Mouse (Mus musculus) spleen, postnatal 4 days (tissue): ENCODE results near the gene Xylb.

ENCODE experiments used
- DNase-seq, 2 experiments: peaks; one replicate each; pipeline ENCODE4 v3.0.0; 2022; ENCODE audit warnings: low spot score in 2 of 2

Gene Xylb

DNA sequence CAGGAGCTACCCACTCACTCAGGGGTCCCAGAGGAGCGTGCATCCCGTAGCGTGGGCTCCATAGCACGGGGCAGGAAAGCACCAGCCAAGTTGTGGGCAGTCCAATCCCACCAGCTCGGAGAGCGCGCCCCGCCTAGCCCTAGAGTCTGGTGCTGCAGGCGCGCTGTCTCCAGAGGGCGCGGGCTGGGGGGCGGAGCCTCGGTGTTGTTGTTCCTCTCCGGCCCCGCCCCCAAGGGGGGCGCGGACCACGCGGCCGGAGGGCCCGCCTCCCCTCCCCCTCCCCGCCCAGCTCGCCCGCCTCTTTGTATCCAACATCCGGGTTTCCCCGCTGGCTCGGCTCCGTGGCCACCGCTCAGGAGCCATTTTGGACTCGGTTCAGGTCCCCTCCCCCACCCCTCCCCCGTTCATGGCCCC is 44.6 kb downstream of the Xylb start, which contains the start of gene Acvr2b:
Acvr2b (plus strand) TSS at position 318 of the 414 bp plus-strand sequence.
- peak; percentile 79 to 86 for DNase-seq

DNA sequence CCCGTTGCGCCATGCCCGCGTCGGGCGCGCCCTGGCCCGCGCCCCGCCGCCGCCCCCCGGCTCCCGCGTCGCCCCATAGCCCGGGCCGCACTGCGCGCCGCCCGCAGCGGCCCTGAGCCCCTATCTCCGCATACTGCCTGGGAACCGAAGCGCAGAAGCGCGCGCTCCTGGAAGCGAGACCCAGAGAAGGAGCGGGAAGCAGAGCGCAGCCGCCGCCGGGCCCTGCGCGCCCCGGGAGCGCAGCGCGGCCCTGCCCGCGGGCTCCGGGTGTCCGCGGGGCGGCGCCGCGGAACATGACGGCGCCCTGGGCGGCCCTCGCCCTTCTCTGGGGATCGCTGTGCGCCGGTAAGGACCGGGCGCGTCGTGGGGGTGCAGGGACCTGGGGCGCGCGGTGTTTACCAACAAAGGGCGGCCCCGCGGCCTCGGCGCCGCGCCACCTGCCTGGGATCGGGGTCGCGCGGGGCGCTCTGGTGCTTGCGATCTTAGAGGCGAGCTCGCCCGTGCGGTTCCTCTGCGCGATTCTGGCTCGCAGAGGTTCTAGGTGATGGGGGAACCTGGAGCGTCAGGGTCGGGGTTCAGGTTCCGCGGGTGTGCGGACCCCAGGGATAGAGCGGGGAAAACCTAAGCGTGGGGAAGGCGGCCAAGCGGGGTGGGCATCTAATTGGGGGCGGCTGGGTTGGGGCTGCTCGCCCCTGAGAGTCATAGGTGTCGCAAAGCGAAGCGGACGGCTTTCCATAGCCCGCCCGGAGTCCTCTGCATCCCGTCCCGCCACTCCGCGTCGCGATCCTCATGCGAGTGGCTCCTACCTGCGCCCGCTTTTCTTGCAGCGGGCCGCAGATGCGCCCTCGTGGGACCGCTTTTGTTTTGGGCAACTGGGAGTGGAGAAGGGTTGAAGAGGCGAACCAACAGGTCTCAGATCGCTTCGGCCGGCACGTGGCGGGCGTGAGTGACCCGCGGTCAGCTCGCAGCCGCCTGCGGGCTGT is 45.4 kb downstream of the Xylb start:
- DNase-seq: peak in 1 of 2 experiments; percentile 69

DNA sequence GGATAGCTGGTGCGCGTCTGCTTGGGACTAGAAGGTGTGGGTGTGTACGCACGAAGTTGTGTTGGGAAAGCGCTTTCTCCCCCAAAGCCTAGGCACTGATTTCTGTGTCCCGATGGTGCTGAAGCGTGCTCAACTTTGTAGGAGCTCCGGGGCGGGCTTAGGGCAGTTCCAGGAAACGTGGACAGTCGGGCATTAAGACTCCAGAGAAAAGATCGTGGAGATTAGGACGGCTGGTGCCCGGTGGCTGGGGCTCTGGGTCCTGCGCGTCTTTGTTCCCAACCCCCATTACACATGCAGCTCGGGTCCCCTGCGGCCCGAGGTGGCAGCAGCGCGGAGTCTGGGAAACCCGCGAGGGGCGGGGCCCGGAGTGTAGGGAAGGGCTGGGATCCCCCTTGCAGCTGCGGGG is 46.1 kb downstream of the Xylb start:
- peak in 1 of 2 experiments; percentile 63 for DNase-seq

DNA sequence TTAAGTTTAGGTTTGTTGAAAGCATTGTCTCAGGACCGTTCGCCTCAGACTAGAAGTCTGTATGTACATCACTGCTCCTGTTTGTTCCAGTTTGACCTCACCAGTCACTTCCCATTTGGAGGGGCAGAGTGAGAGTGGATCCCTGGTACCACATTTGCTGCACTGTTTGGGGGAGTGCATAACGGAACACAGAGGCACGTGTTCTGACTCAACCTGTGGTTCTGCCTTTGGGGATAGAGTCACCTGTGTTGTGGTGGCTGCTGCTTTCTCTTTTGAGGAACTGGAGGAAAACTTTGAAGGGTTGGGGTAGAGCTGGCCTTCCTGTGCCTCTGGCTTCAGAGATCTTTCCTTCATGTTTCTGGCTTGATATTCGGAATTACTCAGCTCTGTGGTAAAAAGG is 46.9 kb downstream of the Xylb start:
- peak in 1 of 2 experiments; percentile 46 for DNase-seq

DNA sequence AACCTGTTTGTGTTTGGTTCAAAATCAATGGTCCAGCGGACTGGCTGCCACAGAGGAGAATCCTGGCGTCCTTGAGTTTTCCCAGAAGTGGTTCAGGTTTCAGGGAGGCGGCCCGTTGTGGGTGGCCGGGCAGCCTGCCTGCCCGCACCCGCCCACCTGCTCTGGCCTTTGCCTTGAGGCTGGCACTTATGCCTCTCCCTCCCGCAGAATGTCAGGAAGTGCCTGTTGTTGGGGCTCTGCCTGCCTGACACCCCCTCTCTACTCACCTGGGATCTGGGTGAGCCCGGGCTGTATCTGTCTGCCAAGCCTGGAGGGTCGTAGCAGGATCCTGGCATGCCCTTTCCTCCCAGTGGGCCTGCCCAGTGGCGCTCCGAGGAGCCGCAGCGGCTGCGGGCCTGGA is 50.7 kb downstream of the Xylb start:
- DNase-seq: peak in 1 of 2 experiments; percentile 56

DNA sequence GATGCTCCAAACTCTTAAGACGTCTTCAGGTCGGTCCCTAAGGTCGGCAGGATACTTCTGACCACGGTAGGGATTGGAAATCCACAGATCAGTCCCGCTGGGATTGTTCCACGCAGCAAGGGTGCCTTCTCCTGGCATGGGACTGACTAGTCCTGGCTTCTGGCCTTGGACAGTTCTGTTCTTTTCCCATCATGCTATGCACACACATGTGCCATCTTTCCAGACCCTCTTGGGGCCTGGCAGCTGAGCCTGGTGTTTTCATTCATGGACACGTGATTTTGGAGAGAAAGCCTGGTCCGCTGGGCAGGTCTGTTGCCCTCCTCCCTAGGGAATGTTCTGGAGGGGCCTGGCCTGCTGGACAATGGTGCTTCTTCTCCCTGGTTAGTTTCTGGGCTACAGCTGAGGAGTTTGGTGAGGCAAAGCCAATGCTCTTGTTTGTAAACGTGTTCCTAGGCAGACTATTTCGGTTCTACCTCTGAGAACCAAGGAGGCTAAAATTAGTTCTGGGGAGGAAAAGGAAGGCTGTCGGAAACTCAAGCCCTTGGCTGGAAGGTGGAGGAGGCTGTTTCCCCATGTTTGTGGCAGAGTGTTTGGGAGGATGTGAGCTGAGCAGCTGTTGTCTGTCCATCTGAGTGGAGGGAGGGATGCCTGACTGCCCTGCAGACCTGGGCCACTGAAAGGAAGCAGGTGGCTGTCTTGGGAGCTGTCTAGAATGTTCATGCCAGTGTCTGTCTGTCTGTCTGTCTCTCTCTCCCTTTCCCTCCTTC is 51.9 kb downstream of the Xylb start:
- peak in 1 of 2 experiments; percentile 58 for DNase-seq

DNA sequence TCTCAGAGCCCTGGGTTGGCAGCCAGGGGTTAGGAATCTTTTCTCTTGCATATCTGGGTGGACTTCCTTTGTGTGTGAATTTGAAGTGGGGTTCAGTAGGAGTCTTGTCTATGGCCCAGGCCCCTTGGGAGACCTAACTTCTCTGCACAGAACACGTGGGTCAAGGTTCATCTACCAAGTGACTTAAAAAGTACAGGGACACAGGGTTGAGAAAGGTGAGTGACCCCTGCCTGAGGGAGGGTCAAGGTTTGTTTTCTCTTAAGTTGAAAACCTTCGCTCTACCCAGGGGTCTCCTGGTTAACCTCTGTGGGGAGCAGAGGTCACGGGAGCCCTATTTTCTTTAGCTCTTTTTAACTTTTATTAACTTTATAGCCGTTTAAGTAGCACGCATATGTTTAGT is 52.7 kb downstream of the Xylb start:
- peak in 1 of 2 experiments; percentile 49 for DNase-seq

DNA sequence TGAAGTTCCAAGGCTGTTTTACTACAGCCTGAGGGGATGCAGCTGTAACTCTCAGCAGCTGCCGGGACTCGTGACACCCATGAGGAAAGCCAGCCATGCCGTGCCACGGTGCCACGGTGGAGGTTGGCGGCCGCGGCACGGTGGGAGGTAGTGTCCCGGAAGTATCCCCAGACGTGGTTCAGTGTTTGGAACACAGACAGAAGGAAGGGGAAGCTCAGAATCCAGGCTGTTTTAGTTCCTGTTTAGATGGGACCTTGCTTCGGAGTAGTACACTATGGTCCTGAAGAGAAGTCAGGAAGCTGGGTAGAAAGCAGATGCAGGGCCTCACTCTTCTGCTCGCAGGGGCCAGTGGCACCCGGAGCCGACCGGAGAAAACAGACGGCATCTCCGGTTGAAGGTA is 60.8 kb downstream of the Xylb start:
- no peak for DNase-seq

DNA sequence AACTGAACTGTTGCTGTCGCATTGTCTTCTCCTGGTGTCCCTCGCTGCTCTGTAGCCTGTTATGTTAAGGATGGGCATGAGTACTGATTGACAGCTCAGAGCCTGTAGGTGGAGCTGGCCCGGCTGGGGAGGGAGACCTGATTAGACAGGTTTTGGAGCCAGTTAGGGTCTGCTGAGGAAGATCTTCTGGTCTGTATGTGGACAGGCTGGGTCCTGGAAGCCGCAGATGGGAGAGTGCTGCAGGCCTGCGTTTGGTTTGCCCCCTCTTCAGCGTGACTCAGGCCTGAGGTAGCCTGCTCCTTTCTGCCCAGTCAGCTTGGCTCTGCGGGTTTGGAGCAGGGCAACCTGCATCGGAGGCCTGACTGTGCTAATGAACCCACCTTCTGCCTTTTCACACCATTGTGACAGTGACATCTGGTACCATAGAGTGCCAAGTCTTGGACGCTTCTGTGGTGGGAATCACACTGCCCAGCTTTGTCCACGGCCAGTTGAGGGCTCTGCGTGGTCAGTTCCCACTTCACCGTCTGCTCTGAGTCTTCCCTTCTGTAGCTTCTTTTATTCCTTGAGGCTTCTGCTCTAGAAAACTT is 62.8 kb downstream of the Xylb start:
- DNase-seq: peak in 1 of 2 experiments; percentile 55

DNA sequence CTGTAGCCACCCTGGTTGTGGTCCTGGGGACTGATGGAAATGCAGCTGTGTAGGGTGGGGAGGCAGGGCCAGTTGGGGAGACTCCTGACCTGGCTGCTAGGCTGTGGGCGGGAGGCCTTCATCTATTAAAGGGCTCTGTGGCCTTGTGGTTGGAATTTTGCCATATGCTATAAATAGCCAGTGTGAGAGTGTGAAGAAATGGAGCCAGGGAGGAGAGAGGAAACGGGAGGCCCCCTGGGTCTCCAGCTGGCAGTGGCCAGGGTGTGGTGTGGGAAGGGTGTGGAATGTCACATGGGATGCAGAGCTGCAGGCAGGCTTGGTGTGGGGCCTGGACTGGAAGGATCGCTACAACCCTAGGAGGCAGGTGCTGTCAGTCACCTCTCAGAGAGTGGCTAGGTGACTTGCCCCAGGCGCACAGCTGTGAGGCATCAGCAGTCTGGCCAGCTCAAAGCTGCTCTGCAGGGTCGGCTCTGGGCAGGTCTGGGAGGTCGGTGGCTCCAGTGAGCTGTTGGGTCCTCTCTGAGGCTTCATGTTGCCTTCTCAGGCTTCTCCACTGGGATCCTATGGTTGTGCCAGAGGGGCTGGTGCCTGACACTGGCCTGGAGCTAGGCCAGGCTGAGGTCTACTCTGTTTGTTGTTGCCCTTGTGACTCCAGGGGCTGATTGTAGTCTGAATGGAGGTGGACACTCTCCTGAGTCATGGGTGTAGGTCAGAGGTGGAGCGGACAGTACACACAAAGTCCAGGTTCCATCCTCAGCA is 68.2 kb downstream of the Xylb start:
- no peak for DNase-seq

DNA sequence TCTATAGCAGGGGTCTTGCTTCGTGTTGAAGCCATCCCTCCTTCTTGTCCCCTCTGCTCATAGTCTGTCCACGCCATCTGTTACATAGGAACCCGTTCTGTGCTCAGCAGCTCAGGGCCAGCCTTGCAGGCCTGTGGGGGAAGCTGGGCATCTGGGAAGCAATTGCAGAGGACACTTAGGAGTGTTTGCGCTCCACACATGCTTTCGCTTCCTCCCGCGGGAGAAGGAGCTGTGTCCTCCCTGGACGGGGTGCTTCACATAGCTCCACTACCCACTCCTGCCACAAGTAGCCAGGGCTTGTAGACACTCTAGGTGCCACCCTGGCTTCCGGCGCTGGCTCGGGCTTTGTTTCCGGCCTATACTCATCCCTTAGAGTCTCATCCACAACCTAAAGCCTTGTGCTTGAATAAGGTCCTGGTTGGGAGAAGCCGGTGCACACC is 68.8 kb downstream of the Xylb start:
- DNase-seq: no peak

DNA sequence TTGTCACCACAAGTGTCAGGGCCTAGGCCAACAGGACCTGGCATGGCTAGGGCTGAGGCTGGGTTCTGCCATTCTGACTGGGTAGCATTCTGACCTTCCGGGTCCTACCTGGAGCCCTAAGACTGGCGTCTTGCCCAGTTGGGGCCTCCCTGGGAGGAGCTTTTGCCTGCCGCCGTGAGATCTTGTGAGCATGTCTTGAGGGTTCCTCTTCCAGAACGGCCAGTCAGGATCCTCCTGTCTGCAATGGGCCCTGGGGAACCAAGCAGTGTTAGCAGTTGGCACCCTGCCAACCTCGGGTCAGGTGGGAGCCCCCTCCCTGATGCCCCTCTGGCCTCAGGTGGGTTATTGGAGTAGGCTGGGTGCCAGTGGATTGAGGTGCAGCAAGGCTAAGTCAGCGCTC is 69.3 kb downstream of the Xylb start:
- DNase-seq: no peak

DNA sequence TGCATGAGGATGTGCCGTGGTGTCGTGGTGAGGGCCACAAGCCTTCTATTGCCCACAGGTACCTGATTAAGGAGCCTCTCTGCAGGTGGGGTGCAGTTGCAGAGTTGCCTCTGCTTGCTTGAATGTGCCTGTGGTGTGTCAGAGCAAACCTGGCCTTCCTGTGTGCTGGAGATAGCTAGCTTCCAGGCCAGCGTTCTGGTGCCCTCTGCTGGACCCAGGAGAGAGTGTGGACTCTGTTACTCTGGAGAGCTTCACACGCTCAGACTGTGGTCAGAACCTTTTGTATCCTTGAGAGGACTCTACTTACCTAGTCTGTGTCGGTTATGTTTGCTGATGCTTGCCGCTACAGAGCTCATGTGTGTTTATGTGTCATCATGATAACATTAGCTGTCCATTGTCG is 73.1 kb downstream of the Xylb start:
- peak; percentile 60 to 81 for DNase-seq

DNA sequence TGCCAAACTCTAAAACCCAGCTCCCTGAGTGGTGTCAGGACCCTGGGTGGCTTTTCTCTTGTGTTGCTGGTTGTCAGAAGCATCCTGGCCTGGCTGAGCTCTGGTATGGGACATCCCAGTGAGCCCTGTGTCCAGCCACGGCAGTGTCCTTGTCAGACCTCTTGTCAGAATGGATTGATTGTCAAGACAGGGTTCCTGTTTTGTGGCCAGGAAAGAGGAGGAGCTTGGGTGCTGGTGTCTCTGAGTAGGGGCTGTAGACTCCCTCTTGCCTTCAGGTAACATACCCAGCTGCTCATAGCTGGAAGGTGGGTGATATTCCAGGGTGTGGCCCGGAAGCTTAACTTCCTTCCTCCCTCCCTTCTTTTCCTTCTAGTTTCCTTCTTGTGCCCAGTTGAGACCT is 78.7 kb downstream of the Xylb start:
- peak in 1 of 2 experiments; percentile 58 for DNase-seq

DNA sequence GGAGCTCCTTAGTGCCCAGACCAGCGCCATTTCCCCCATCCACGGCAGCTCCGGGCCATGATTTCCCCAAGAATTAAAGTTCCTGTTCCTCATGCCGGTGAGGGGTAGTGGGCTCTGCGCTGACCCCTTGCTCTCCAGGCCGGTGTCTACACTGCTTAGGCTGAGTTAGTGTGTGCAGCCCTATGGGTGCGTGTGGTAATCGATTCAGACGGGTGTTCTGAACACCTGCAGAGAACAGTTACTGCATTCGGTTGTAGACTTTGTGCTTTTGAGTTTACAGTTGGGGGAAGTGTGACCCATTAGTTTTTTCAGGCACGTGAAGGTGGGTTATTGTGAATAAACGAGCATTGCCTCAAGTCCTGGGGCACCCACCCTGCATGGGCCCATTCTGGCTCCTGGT is 80.9 kb downstream of the Xylb start:
- no peak for DNase-seq

DNA sequence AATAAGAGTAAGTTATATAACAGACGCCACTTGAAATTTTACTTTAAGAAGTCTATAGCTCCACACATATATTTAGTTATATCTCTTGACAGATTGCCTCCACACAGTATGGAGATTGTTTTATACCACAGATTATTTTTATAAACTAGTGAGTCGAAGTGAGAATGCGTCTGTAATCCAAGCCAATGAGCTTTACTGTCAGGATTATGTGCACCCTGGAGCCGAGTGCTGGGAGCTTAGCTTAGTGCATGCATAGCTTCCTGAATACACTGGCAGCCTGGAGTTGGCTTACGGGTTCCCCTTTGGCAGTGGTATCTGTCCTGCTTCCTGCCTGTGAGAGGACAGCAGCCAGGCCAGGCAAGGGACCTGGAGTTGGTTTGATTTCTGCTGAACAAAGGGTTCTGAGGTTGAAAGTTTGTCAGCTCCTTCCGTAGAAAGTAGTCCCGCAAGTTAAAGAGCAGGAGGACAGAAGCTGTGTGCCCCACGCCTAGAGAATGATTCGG is 81.4 kb downstream of the Xylb start:
- DNase-seq: no peak
